Mouse (Mus musculus) olfactory bulb, adult 2 months (tissue): ENCODE measurements around the gene Rsad2.

ENCODE experiments used
- CTCF ChIP-seq: fragments of 200-500 bp; IDR thresholded peaks from 2 replicates; pipeline ENCODE4 v1.5.1; 2012; ENCODE audit warnings: low read depth, mild to moderate bottlenecking, low read length, moderate library complexity; ENCODE audit not compliant: insufficient read depth
- POLR2A ChIP-seq: fragments of 200-500 bp; IDR thresholded peaks from 2 replicates; pipeline ENCODE4 v1.6.1; 2012; ENCODE audit warnings: mild to moderate bottlenecking, low read depth, low read length, moderate library complexity; ENCODE audit not compliant: insufficient read depth

GRCm38 (mm10) chr12:26439366-26439765 is 16.9 kb downstream of the Rsad2 start:
- TF ChIP-seq CTCF = no peak
- TF ChIP-seq POLR2A = no peak
